Mouse (Mus musculus) olfactory bulb, adult 2 months (tissue): Measurements from ENCODE around the gene Lrrc36.

ENCODE experiments used
- CTCF ChIP-seq: fragments of 200-500 bp; IDR thresholded peaks from 2 replicates; pipeline ENCODE4 v1.5.1; 2012; ENCODE audit warnings: low read depth, mild to moderate bottlenecking, low read length, moderate library complexity; ENCODE audit not compliant: insufficient read depth
- POLR2A ChIP-seq: fragments of 200-500 bp; IDR thresholded peaks from 2 replicates; pipeline ENCODE4 v1.6.1; 2012; ENCODE audit warnings: mild to moderate bottlenecking, low read depth, low read length, moderate library complexity; ENCODE audit not compliant: insufficient read depth

- TF ChIP-seq CTCF (no peak), POLR2A (no peak)
Observed at GRCm38 (mm10) chr8:105393915-105394314, 19.5 kb upstream of the Lrrc36 start.
